Mouse (Mus musculus) erythroblast, adult 5-6 weeks (primary cell): ENCODE results near the gene Grb2. TPM values are rescaled to one million over a fixed set of nuclear protein-coding genes. Genes with fewer than 3 reads are reported as not detected.

ENCODE experiments used
- ATAC-seq: replicated peaks from 2 replicates; pipeline ENCODE4 v1.8.0; 2016; ENCODE audit warnings: moderate number of reproducible peaks, mild to moderate bottlenecking, moderate TSS enrichment, inconsistent platforms; ENCODE audit not compliant: poor library complexity, low FRiP score, severe bottlenecking
- total RNA-seq, 2 experiments: library from RNA; stranded (forward) in 1 of 2; stranded (reverse) in 1 of 2; fragments of 150-400 nt in 1 of 2; fragments of 200-764, 138-1000 nt in 1 of 2; gene quantifications; 2 replicates each; pipeline versions ENCODE4 v1.2.3 to v1.2.4; 2015 to 2017; ENCODE audit warnings: low replicate concordance in 2 of 2

The Grb2 gene
- total RNA-seq, 2 experiments from 2014 or later = 21.9 to 34.4 TPM

DNA sequence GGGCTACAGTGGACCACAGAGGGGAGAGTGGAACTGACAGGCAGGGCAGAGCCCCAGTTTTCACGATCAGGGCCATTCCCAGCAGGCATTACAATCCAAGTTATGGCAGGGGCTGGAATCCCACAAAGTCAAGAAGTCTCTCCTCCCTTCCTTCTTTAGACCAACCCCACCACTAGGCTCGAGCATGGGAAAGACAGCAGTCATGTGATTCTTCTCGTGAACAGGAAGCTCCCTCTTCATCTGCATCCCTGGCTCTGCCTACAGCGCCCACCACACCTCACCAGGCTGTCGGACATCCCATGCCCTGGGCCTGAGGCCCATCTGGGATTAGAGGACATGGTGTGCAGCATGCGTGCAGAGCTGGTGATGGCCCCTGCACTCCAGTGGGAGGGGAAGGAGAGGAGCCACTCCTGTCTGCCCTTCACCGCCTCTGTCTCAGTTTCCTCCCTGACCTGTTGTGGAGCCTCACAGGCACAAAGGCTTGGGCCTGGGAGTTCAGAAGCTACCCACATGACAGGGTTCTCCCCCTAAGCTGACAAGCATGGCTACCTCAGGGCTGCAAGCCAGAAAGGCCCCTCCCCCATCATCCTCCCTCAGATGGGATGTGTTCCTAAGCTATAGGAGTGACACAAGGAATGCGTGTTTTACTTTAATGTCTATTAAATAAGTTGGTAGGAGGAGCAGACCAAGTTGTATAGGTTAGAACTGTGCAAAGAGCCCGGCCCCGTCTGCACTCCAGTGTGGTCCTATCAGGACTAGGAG, 93.9 kb downstream of the Grb2 start:
- ATAC-seq = no peak

GRCm38 (mm10) chr11:115613138-115613945, 95.1 kb downstream of the Grb2 start:
- ATAC-seq = peak; percentile 59

DNA sequence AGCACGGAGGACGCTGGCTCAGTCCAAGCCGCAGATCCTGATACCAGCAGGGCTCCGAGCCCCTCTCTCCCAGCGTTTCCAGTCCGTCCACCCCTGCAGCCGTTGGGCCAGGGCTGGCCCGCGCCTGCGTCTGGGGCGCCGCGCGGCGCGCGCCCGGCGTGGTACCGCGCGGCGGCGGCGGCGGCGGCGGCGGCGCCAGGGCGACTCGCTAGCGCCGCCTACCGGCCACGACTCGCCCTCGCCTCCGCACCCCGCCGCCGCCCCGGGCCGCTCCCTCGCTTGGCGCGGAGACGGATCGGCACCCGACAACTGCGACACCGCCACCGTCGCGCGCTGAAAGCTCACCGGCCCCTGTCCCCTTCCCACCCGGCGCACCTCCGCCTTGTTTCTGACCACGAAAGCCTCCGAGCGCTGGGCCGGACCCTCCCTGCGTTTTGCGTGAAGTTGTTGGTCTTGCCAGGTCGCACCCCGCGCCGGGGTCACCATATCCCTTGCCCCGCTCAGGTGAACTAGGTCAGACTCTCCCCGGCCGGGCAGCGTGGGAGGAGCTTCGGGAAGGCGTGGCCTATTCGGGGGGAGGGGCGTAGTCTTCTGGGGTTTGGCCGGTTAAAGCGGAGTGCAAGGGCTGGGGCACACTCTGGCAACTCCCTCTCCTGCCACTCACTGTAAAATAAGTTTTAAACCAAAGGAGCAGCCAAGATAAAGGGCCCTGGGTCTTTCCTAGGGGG, 95.8 kb downstream of the Grb2 start, which contains the start of gene Mif4gd:
Gene Mif4gd (minus strand): TSS at position 560 of the 728 bp plus-strand sequence.
- ATAC-seq = peak; percentile 86

DNA sequence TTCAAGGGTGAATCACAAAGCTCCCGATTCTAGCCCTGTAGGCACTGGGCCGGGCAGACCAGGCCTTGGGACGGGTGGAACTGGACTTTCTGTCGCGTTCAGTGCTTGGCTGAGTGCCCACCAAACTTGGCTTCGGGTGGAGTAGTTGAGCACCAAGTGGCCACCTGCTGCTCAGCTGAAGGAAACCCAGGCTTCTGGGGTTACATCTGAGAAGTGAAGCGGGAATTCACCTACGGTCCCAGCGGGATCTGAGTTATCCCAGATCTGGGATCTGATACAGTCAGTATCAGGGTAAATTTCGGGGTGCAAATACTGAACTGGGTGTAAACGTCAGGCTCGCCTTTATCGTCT, 96.4 kb downstream of the Grb2 start:
- ATAC-seq = peak; percentile 70

- ATAC-seq = no peak
Observed at GRCm38 (mm10) chr11:115611173-115611572, 97.2 kb downstream of the Grb2 start.

DNA sequence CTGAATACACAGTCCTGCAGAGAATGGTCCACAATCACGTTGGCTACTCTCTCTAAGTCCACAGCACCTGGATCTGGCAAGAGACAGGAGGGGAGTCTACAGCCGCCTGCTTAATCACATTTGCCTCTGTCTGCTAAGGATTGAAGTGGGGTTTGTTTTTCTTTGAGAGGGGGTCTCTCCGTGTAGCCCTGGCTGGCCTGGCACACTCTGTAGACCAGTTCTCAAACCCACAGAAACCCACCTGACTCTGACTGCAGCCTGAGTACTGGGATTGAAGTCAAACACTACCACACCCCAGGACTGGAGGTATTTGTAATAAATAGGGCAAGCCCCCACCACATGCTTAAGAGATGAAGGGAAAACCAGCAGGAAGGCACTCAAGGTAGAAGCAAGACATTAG, 98.8 kb downstream of the Grb2 start:
- ATAC-seq = no peak

GRCm38 (mm10) chr11:115608421-115609399, 99.7 kb downstream of the Grb2 start:
- no peak for ATAC-seq

GRCm38 (mm10) chr11:115606733-115607132, 101.7 kb downstream of the Grb2 start:
- ATAC-seq = no peak

DNA sequence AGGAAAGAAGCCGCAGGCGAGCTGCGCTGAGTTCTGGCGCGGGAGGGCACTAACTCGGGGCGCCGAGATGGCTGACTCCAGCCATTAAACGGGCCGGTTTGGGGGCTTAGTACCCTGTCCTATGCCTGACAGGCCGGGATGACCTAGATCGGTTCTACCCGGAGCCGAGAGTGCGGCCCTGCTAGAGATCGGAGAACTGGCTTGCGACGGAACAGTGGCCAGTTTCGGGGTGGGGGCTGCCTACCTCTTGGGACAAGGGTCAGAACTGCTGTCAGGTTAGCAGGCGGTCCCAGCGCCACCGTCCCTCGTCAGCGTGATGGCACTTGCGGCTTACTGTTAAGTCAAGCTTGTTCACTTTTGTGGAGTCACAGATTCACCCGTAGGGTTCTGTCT, 104.1 kb downstream of the Grb2 start:
- peak; percentile 29 for ATAC-seq

- peak; percentile 86 for ATAC-seq
Observed at GRCm38 (mm10) chr11:115603476-115604303, 104.7 kb downstream of the Grb2 start, which contains the start of the genes Mrps7 and Gga3. TSS of gene Mrps7 (plus strand) at chr11:115603925. TSS of gene Gga3 (minus strand) at chr11:115604051.

GRCm38 (mm10) chr11:115603128-115603475, 105.3 kb downstream of the Grb2 start:
- ATAC-seq = peak; percentile 5

DNA sequence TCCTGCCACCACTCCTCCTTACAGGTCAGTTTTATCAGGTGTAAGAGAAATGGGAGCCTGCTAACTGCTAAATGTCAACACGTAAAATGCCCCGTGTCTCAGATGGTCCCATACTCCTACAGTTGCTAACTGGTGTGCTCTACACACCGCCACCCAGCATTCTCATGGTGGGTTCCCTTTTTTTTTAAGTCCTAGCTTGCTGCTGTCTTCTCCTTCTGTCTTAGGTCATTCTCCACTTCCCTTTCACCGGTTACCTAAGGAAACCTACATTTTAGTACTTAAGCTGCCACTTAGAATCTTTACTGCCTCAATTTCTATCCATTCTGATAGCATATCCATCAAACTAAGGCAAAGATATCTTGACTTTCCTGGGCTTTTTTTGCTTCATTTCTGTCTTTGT, 107.2 kb downstream of the Grb2 start:
- ATAC-seq = no peak

- no peak for ATAC-seq
Observed at GRCm38 (mm10) chr11:115600743-115601142, 107.7 kb downstream of the Grb2 start.

GRCm38 (mm10) chr11:115599722-115600121, 108.7 kb downstream of the Grb2 start:
- no peak for ATAC-seq

DNA sequence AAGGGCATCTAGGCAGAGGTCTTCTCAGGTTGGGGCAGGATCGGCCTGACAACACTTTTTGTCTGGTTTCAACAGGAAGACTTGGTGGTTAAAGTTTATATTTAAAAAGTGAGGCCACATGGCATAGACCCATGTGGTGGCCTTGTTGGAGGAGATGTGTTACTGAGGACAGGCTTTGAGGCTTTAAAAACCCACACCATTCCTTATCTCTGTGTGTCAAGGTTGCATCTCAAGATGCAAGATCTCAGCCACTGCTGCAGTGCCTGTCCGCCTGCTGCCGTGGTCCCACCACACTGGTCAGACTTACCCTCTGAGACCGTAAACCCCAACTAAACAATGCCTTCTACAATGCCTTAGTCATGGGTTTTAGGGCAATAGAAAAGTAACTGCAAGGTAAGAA, 110.1 kb downstream of the Grb2 start:
- ATAC-seq = no peak

- no peak for ATAC-seq
Observed at GRCm38 (mm10) chr11:115595209-115595608, 113.2 kb downstream of the Grb2 start.
